Mouse (Mus musculus): Measurements from ENCODE around the gene Lrmda. TPM values are rescaled to one million over a fixed set of nuclear protein-coding genes. Genes with fewer than 3 reads are reported as not detected.

The Lrmda gene
- polyA plus RNA-seq, 1 experiment from 2014 or later = 0.25 TPM

DNA sequence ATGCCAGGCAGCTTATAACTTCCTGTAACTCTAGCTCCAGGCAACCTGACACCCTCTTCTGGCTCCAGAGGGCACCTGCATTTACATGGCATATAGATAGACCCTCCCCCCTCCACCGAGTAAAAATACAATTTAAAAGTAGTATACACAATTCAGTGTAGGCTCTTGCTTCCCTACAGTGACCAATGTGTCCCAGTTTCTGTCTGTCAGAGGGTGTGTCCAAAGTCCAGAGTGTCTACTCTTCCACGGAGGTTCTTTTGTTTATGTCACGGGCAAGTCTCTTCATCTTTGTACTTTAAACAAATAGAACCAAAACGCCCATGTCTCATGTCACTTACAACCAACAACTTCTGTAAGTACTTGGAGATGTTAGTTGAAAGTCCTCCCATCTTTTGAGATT is 126.4 kb downstream of the Lrmda start:
- Histone ChIP-seq H3K27ac (no peak overlapping the region), H3K36me3 (no peaks in the 10 kb centered on the region), H3K27me3 (no peaks in the 10 kb centered on the region), H3K9ac (no peak overlapping the region), H3K4me1 (replicated peaks) (peaks cover 3% of the 10 kb centered on the region), H3K4me3 (replicated peaks) (no peak overlapping the region), H3K4me2 (no peak overlapping the region), H3K9me3 (replicated peaks) (no peaks in the 10 kb centered on the region)
- DNase-seq = no peak
- ATAC-seq (ENCODE audit: low read depth) = no peak
- WGBS (ENCODE audit: insufficient replicate concordance) = 48% methylated on average over 4 of the region's 4 CpGs

- WGBS (ENCODE audit: insufficient replicate concordance) = 65% methylated on average over 12 of the region's 12 CpGs
- Histone ChIP-seq H3K9me3 (replicated peaks) (no peaks in the 10 kb centered on the region), H3K27ac (no peak overlapping the region), H3K27me3 (no peaks in the 10 kb centered on the region), H3K9ac (no peak overlapping the region), H3K4me1 (replicated peaks) (peaks cover 3% of the 10 kb centered on the region), H3K4me3 (replicated peaks) (no peak overlapping the region), H3K4me2 (no peak overlapping the region), H3K36me3 (no peaks in the 10 kb centered on the region)
- ATAC-seq (ENCODE audit: low read depth) = no peak
- no peak for DNase-seq
Measured at GRCm38 (mm10) chr14:22146508-22147044, 127.1 kb downstream of the Lrmda start.

DNA sequence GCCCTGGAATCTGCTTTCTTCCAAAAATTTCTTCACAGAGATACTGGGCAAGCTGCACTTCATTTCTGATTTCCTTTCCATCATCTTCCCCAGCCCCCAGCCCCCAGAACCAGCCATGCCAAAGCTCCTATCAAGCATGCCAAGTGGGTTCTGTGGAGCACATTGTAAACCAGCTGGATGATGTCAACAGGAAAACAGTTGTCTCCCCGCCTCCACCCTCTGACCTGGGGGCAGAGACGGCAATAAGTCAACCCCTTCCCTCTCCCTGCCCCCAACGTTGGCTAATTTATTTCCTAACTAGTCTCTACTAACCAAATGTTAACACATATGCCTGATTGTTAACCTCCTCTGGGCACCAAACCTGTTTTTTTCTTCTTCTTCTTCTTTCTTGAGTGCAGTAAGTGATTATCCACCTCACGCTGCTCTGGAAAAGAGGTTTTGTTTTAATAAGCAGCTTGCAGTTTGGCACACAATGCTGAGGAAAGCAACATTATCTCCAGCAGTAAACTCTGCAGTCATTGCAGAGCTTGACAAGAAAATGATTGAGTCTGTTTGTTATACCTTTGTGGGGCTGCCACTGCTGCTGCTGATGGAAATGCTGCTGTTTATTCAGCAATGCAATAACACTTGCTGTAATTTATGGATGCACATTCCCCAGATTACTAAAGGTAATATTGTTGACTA is 128.0 kb downstream of the Lrmda start:
- ATAC-seq (ENCODE audit: low read depth) = no peak
- DNase-seq = no peak
- no peaks in the 10 kb centered on the region for H3K36me3 ChIP-seq
- no peaks in the 10 kb centered on the region for H3K9me3 ChIP-seq (replicated peaks)
- no peak overlapping the region for H3K27ac ChIP-seq
- H3K4me1 ChIP-seq (replicated peaks) = peaks cover 3% of the 10 kb centered on the region
- no peaks in the 10 kb centered on the region for H3K27me3 ChIP-seq
- 46% methylated on average over 4 of the region's 4 CpGs for WGBS (ENCODE audit: insufficient replicate concordance)
- H3K4me3 ChIP-seq (replicated peaks) = no peak overlapping the region
- no peak overlapping the region for H3K9ac ChIP-seq
- no peak overlapping the region for H3K4me2 ChIP-seq

DNA sequence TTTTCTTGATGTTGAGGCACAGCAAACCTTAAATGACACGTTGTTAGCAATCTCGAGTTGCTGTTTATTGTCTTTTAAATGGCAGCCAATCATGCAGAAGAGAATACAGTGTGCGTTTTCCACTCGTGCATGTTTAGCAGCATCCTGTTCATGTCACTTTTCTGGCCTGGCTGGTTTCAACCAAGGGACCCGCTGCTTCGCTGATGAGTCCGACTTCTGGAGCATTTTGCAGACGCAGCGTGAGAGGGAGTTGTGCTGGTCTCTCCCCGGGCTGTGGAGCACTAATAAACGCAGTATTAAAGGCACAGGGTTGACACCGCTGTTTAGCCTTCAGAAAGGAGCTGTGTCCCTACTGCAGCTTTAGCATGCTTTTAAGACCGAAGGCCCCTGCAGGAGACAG is 133.2 kb downstream of the Lrmda start:
- Histone ChIP-seq H3K36me3 (no peaks in the 10 kb centered on the region), H3K27me3 (no peaks in the 10 kb centered on the region), H3K4me2 (no peak overlapping the region), H3K9me3 (replicated peaks) (no peaks in the 10 kb centered on the region), H3K4me1 (replicated peaks) (0 out of 2 replicates have a peak, but pooled peaks cover 3% of the 10 kb centered on the region), H3K9ac (no peak overlapping the region), H3K4me3 (replicated peaks) (no peak overlapping the region), H3K27ac (no peak overlapping the region)
- DNase-seq (no peak), ATAC-seq (ENCODE audit: low read depth) (no peak)
- WGBS (ENCODE audit: insufficient replicate concordance) = 72% methylated on average over 13 of the region's 13 CpGs

DNA sequence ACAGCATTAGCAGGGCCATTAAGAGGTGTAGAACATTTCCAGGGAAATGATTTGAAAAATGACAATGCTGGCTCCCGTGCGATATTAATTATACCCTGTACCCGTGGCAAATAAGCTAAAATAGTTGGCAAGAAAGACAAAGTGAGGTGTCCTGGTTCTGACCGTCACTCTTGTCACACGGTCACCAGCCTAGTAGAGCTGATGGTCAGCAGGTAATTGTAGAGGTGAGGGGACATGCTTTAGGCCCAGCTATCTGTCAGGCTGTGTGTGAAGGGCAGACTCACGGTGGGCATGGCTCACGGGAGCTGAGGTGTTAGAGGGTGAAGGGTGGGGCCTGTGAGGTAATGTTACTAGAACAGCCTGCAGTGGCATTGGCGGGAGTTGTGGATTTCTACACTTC is 134.6 kb downstream of the Lrmda start:
- Histone ChIP-seq H3K4me2 (no peak overlapping the region), H3K4me3 (replicated peaks) (no peak overlapping the region), H3K27ac (no peak overlapping the region), H3K36me3 (no peaks in the 10 kb centered on the region), H3K9me3 (replicated peaks) (no peaks in the 10 kb centered on the region), H3K27me3 (no peaks in the 10 kb centered on the region), H3K4me1 (replicated peaks) (0 out of 2 replicates have a peak, but pooled peaks cover 3% of the 10 kb centered on the region), H3K9ac (no peak overlapping the region)
- 65% methylated on average over 8 of the region's 8 CpGs for WGBS (ENCODE audit: insufficient replicate concordance)
- ATAC-seq (ENCODE audit: low read depth) (no peak), DNase-seq (no peak)

- ATAC-seq (ENCODE audit: low read depth) (no peak), DNase-seq (no peak)
- H3K4me3 ChIP-seq (replicated peaks) = no peak overlapping the region
- 62% methylated on average over 2 of the region's 2 CpGs for WGBS (ENCODE audit: insufficient replicate concordance)
- no peak overlapping the region for H3K4me2 ChIP-seq
- no peaks in the 10 kb centered on the region for H3K36me3 ChIP-seq
- H3K4me1 ChIP-seq (replicated peaks) = 0 out of 2 replicates have a peak, but pooled peaks cover 3% of the 10 kb centered on the region
- no peaks in the 10 kb centered on the region for H3K27me3 ChIP-seq
- H3K9me3 ChIP-seq (replicated peaks) = no peaks in the 10 kb centered on the region
- H3K9ac ChIP-seq = no peak overlapping the region
- no peak overlapping the region for H3K27ac ChIP-seq
Measured at GRCm38 (mm10) chr14:22155034-22155433, 135.5 kb downstream of the Lrmda start.

GRCm38 (mm10) chr14:22155512-22156026 is 136.1 kb downstream of the Lrmda start:
- 0 out of 2 replicates have a peak, but pooled peaks cover 3% of the 10 kb centered on the region for H3K4me1 ChIP-seq (replicated peaks)
- H3K27me3 ChIP-seq = no peaks in the 10 kb centered on the region
- no peak overlapping the region for H3K27ac ChIP-seq
- 56% methylated on average over 4 of the region's 4 CpGs for WGBS (ENCODE audit: insufficient replicate concordance)
- no peak overlapping the region for H3K9ac ChIP-seq
- no peak overlapping the region for H3K4me3 ChIP-seq (replicated peaks)
- no peak for DNase-seq
- no peak overlapping the region for H3K4me2 ChIP-seq
- no peak for ATAC-seq (ENCODE audit: low read depth)
- H3K36me3 ChIP-seq = no peaks in the 10 kb centered on the region
- H3K9me3 ChIP-seq (replicated peaks) = no peaks in the 10 kb centered on the region

GRCm38 (mm10) chr14:22156991-22157390 is 137.5 kb downstream of the Lrmda start:
- Histone ChIP-seq H3K9ac (no peak overlapping the region), H3K36me3 (no peaks in the 10 kb centered on the region), H3K9me3 (replicated peaks) (no peaks in the 10 kb centered on the region), H3K4me3 (replicated peaks) (no peak overlapping the region), H3K4me2 (no peak overlapping the region), H3K4me1 (replicated peaks) (0 out of 2 replicates have a peak, but pooled peaks cover 3% of the 10 kb centered on the region), H3K27me3 (no peaks in the 10 kb centered on the region), H3K27ac (no peak overlapping the region)
- DNase-seq (no peak), ATAC-seq (ENCODE audit: low read depth) (no peak)
- 57% methylated on average over 6 of the region's 6 CpGs for WGBS (ENCODE audit: insufficient replicate concordance)

DNA sequence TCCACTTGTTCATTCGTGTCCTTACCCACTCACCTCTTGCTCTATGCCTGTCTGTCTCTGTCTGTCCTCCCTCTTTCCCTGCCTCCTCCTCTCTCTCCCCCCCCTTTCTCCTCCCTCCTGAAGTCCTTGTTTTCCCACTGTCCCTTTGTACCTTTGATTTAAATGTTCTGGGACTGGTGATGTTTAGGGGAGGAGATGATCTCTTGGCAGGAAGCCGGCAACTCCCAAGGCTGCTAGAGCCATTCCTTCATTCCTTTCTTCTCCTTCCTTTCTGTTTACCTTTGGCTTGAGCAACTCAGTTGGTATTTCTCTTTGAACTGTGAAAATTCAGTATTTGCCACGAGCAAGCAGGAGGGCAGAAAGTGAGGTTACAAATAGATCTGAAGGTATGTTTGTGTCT is 141.9 kb downstream of the Lrmda start:
- WGBS (ENCODE audit: insufficient replicate concordance) = 45% methylated on average over 3 of the region's 3 CpGs
- no peak overlapping the region for H3K27ac ChIP-seq
- no peaks in the 10 kb centered on the region for H3K9me3 ChIP-seq (replicated peaks)
- H3K4me2 ChIP-seq = no peak overlapping the region
- H3K9ac ChIP-seq = no peak overlapping the region
- DNase-seq (no peak), ATAC-seq (ENCODE audit: low read depth) (no peak)
- no peak overlapping the region for H3K4me3 ChIP-seq (replicated peaks)
- H3K4me1 ChIP-seq (replicated peaks) = no peaks in the 10 kb centered on the region
- H3K27me3 ChIP-seq = no peaks in the 10 kb centered on the region
- H3K36me3 ChIP-seq = no peaks in the 10 kb centered on the region

- Histone ChIP-seq H3K4me3 (replicated peaks) (no peak overlapping the region), H3K27me3 (peaks cover 11% of the 10 kb centered on the region; the same call in 1 of the 2 replicates), H3K9ac (no peak overlapping the region), H3K9me3 (replicated peaks) (no peaks in the 10 kb centered on the region), H3K36me3 (no peaks in the 10 kb centered on the region), H3K27ac (no peak overlapping the region), H3K4me2 (no peak overlapping the region), H3K4me1 (replicated peaks) (no peaks in the 10 kb centered on the region)
- DNase-seq = no peak
- 68% methylated on average over 7 of the region's 7 CpGs for WGBS (ENCODE audit: insufficient replicate concordance)
- no peak for ATAC-seq (ENCODE audit: low read depth)
Measured at GRCm38 (mm10) chr14:22167285-22167684, 147.8 kb downstream of the Lrmda start.

DNA sequence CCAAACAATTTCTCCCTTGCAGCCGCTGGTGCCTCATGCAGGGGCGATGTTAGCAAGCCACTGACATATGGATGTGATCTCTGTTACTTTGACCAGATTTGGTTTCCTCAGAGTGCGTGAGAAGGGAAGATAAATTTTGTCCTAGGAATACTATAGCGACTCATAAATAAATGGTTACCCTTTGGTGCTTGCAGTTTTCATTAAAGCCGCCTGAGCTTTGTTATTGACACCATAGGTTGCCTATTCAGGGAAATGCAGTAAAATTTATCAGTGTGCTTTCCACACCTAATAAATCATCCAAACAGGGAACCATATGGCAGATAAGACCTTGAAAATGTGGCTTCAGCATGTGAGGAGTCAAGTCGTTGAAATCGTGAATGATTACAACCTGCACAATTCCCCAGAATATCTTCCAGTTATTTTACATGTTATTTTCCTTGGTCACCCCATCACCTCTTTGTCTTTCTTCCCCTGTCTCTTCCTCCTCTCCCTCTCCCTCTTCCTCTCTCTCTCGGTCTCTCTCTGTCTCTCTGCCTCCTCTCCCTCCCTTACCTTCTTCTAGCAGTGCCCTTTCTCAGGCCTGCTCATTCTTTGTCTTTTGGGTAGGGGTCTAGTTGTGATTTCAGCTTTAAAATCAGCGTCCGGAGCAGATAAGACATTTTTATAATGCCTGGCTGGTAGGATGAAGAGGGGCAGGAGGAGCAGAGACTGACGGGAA is 148.7 kb downstream of the Lrmda start:
- H3K4me2 ChIP-seq = no peak overlapping the region
- no peak for ATAC-seq (ENCODE audit: low read depth)
- H3K4me3 ChIP-seq (replicated peaks) = no peak overlapping the region
- no peaks in the 10 kb centered on the region for H3K36me3 ChIP-seq
- H3K9me3 ChIP-seq (replicated peaks) = no peaks in the 10 kb centered on the region
- H3K9ac ChIP-seq = no peak overlapping the region
- H3K4me1 ChIP-seq (replicated peaks) = no peaks in the 10 kb centered on the region
- WGBS (ENCODE audit: insufficient replicate concordance) = 35% methylated on average over 11 of the region's 11 CpGs
- H3K27me3 ChIP-seq = peaks cover 11% of the 10 kb centered on the region; the same call in 1 of the 2 replicates
- H3K27ac ChIP-seq = no peak overlapping the region
- DNase-seq = no peak
